Mouse (Mus musculus) embryonic facial prominence, embryonic 10.5 days (tissue): ENCODE results near the gene Hoxb9. TPM values are rescaled to one million over a fixed set of nuclear protein-coding genes. Genes with fewer than 3 reads are reported as not detected.

Source experiments
- DNase-seq: peaks from one replicate; pipeline ENCODE4 v3.0.0-alpha.2; 2017; ENCODE audit warnings: low spot score
- H3K27ac ChIP-seq: fragments of 300-500 bp; sonication (generic); replicated peaks from 2 replicates; pipeline ENCODE4 v1.5.1; 2016; ENCODE audit warnings: mild to moderate bottlenecking
- H3K27me3 ChIP-seq: fragments of 300-500 bp; sonication (generic); replicated peaks from 2 replicates; pipeline ENCODE4 v1.6.1; 2016; ENCODE audit warnings: low read depth, mild to moderate bottlenecking; ENCODE audit not compliant: poor library complexity, severe bottlenecking
- H3K36me3 ChIP-seq: fragments of 300-500 bp; sonication (generic); replicated peaks from 2 replicates; pipeline ENCODE4 v1.6.1; 2016; ENCODE audit warnings: mild to moderate bottlenecking, moderate library complexity
- H3K4me1 ChIP-seq: fragments of 300-500 bp; sonication (generic); 2 replicates; pipeline ENCODE4 v1.6.1; 2016
- H3K4me3 ChIP-seq: fragments of 300-500 bp; sonication (generic); 2 replicates; pipeline ENCODE4 v1.5.1; 2016; ENCODE audit warnings: mild to moderate bottlenecking, moderate library complexity
- H3K9me3 ChIP-seq: fragments of 300-500 bp; sonication (generic); 2 replicates; pipeline ENCODE4 v1.6.1; 2016; ENCODE audit warnings: mild to moderate bottlenecking
- WGBS: fragments of 180-500 bp; shearing (Covaris S2); methylation state at CpG from one replicate; pipeline ENCODE4 v1.1.7; 2016; 5-methylcytosine and 5-hydroxymethylcytosine counted together
- polyA plus RNA-seq: library from polyadenylated mRNA; unstranded; fragments of >200 nt; fragmentation: Nextera tagmentation; extraction: Ambion mirVana; gene quantifications from 2 replicates; pipeline ENCODE4 v1.2.1, GENCODE M21; 2016

Hoxb9 gene
- polyA plus RNA-seq, 1 experiment from 2014 or later = not detected

GRCm38 (mm10) chr11:96318368-96319070, 47.3 kb downstream of the Hoxb9 start:
- no peak overlapping the region; the same call in 1 of the 2 replicates for H3K27ac ChIP-seq
- DNase-seq = peak; percentile 77
- under 1% methylated on average over 44 of the region's 45 CpGs for WGBS
- peak overlapping the region; percentile 54 for H3K4me3 ChIP-seq
- H3K27me3 ChIP-seq = peaks cover 100% of the 10 kb centered on the region
- H3K9me3 ChIP-seq = no peaks in the 10 kb centered on the region
- H3K4me1 ChIP-seq = peaks cover 11% of the 10 kb centered on the region
- no peaks in the 10 kb centered on the region for H3K36me3 ChIP-seq

GRCm38 (mm10) chr11:96319071-96319902, 48.0 kb downstream of the Hoxb9 start:
- H3K9me3 ChIP-seq = no peaks in the 10 kb centered on the region
- no peak overlapping the region; the same call in 1 of the 2 replicates for H3K27ac ChIP-seq
- under 1% methylated on average over 34 of the region's 34 CpGs for WGBS
- H3K36me3 ChIP-seq = no peaks in the 10 kb centered on the region
- no peak for DNase-seq
- peaks cover 100% of the 10 kb centered on the region for H3K27me3 ChIP-seq
- peaks cover 11% of the 10 kb centered on the region for H3K4me1 ChIP-seq
- H3K4me3 ChIP-seq = peak overlapping the region; percentile 54

- no peak for DNase-seq
- Histone ChIP-seq H3K4me3 (peak overlapping the region; percentile 54; the same call in 1 of the 2 replicates), H3K27ac (no peak overlapping the region)
Measured at GRCm38 (mm10) chr11:96319910-96320309, 48.7 kb downstream of the Hoxb9 start.

GRCm38 (mm10) chr11:96320688-96321087, 49.4 kb downstream of the Hoxb9 start:
- DNase-seq = no peak
- H3K9me3 ChIP-seq = no peaks in the 10 kb centered on the region
- WGBS = 2% methylated on average over 17 of the region's 17 CpGs
- no peak overlapping the region for H3K27ac ChIP-seq
- H3K4me1 ChIP-seq = peaks cover 11% of the 10 kb centered on the region
- no peak overlapping the region for H3K4me3 ChIP-seq
- H3K36me3 ChIP-seq = no peaks in the 10 kb centered on the region
- H3K27me3 ChIP-seq = peaks cover 100% of the 10 kb centered on the region

More at GRCm38 (mm10) chr11:96319910-96320309, 48.7 kb downstream of the Hoxb9 start:
- Histone ChIP-seq H3K9me3 (no peaks in the 10 kb centered on the region), H3K27me3 (peaks cover 100% of the 10 kb centered on the region), H3K36me3 (no peaks in the 10 kb centered on the region), H3K4me1 (peaks cover 11% of the 10 kb centered on the region)
- under 1% methylated on average over 29 of the region's 29 CpGs for WGBS

- H3K27ac ChIP-seq = no peak overlapping the region
- H3K27me3 ChIP-seq = peaks cover 100% of the 10 kb centered on the region
- no peaks in the 10 kb centered on the region for H3K9me3 ChIP-seq
- no peaks in the 10 kb centered on the region for H3K36me3 ChIP-seq
- DNase-seq = no peak
- H3K4me1 ChIP-seq = peaks cover 11% of the 10 kb centered on the region
- no peak overlapping the region for H3K4me3 ChIP-seq
- 5% methylated on average over 5 of the region's 5 CpGs for WGBS
Measured at GRCm38 (mm10) chr11:96321846-96322245, 50.6 kb downstream of the Hoxb9 start.

GRCm38 (mm10) chr11:96322738-96323137, 51.5 kb downstream of the Hoxb9 start:
- Histone ChIP-seq H3K36me3 (no peaks in the 10 kb centered on the region), H3K27ac (no peak overlapping the region), H3K9me3 (no peaks in the 10 kb centered on the region), H3K4me1 (peaks cover 11% of the 10 kb centered on the region), H3K27me3 (peaks cover 100% of the 10 kb centered on the region), H3K4me3 (no peak overlapping the region)
- 2% methylated on average over 6 of the region's 6 CpGs for WGBS
- no peak for DNase-seq

- Histone ChIP-seq H3K27me3 (peaks cover 100% of the 10 kb centered on the region), H3K27ac (no peak within 1 kb of the TSS), H3K4me1 (peaks cover 8% of the 10 kb centered on the region), H3K4me3 (0 out of 2 replicates have a peak within 1 kb of the TSS, but pooled peaks have one; percentile 11), H3K9me3 (no peaks in the 10 kb centered on the region), H3K36me3 (no peaks in the 10 kb centered on the region)
- WGBS = 3% methylated on average over 10 of the region's 10 CpGs
- no peak for DNase-seq
Measured at GRCm38 (mm10) chr11:96323154-96323553, 51.9 kb downstream of the Hoxb9 start, which contains the start of gene Hoxb3. Gene Hoxb3 (plus strand): TSS chr11:96323326.

GRCm38 (mm10) chr11:96324125-96324524, 52.9 kb downstream of the Hoxb9 start:
- under 1% methylated on average over 5 of the region's 5 CpGs for WGBS
- Histone ChIP-seq H3K27me3 (peaks cover 100% of the 10 kb centered on the region), H3K4me1 (peaks cover under 1% of the 10 kb centered on the region; the same call in 1 of the 2 replicates), H3K9me3 (no peaks in the 10 kb centered on the region), H3K36me3 (no peaks in the 10 kb centered on the region), H3K27ac (no peak overlapping the region), H3K4me3 (0 out of 2 replicates have a peak overlapping the region, but pooled peaks have one; percentile 11)
- no peak for DNase-seq

GRCm38 (mm10) chr11:96324965-96325364, 53.7 kb downstream of the Hoxb9 start:
- Histone ChIP-seq H3K9me3 (no peaks in the 10 kb centered on the region), H3K36me3 (no peaks in the 10 kb centered on the region), H3K4me3 (peak overlapping the region; percentile 11; the same call in 1 of the 2 replicates), H3K27ac (no peak overlapping the region), H3K4me1 (no peaks in the 10 kb centered on the region), H3K27me3 (peaks cover 100% of the 10 kb centered on the region)
- 2% methylated on average over 8 of the region's 8 CpGs for WGBS
- DNase-seq = no peak

- WGBS = under 1% methylated on average over 22 of the region's 22 CpGs
- Histone ChIP-seq H3K4me3 (peak overlapping the region; percentile 32; the same call in 1 of the 2 replicates), H3K36me3 (no peaks in the 10 kb centered on the region), H3K4me1 (no peaks in the 10 kb centered on the region), H3K27me3 (peaks cover 100% of the 10 kb centered on the region), H3K27ac (no peak overlapping the region), H3K9me3 (no peaks in the 10 kb centered on the region)
- DNase-seq = no peak
Measured at GRCm38 (mm10) chr11:96325747-96326212, 54.5 kb downstream of the Hoxb9 start.
